Mouse (Mus musculus) erythroblast, embryonic 14.5 days (primary cell): ENCODE results near the gene Itgb6.

ENCODE experiments used
- GATA1 ChIP-seq: IDR thresholded peaks from 2 replicates; pipeline ENCODE4 v1.6.1; 2012; ENCODE audit warnings: low read length, inconsistent platforms, mixed read lengths
- TAL1 ChIP-seq: IDR thresholded peaks from 3 replicates; pipeline ENCODE4 v1.6.1; 2012; ENCODE audit warnings: low read length, inconsistent platforms, mixed read lengths

GRCm38 (mm10) chr2:60639617-60640341 is 82.7 kb downstream of the Itgb6 start:
- TF ChIP-seq TAL1 (no peak), GATA1 (no peak)
